Mouse (Mus musculus): ENCODE measurements at regions not wholly inside any gene's neighbourhood (a gene's known extent, or its start where the extent isn't known, plus 50 kb on each side); places are given as distances from the start of the nearest gene placed in this dataset.

GRCm38 (mm10) chr8:91899747-91900146 lies 97.9 kb upstream of the Irx3 start:
- no peaks in the 10 kb centered on the region for H3K4me1 ChIP-seq (ENCODE audit: control insufficient read depth, insufficient read depth, low read length)
- no peaks in the 10 kb centered on the region for H3K9me3 ChIP-seq (ENCODE audit: control insufficient read depth, low read depth, low read length)
- H3K4me3 ChIP-seq (ENCODE audit: low read depth, low read length) = no peak overlapping the region
- ATAC-seq (ENCODE audit: insufficient number of reproducible peaks, insufficient read depth, low FRiP score, low read depth) = no peak
- H3K4me2 ChIP-seq (replicated peaks; ENCODE audit: low read depth, low read length) = no peak overlapping the region
- no peak overlapping the region for H3K27ac ChIP-seq (ENCODE audit: low read length)
- no peak overlapping the region for H3K9ac ChIP-seq (replicated peaks; ENCODE audit: low read depth, low read length)
- H3K27me3 ChIP-seq (ENCODE audit: control insufficient read depth, insufficient read depth, low read length) = no peaks in the 10 kb centered on the region
- WGBS = 67% methylated on average over 7 of the region's 7 CpGs
- H3K36me3 ChIP-seq (ENCODE audit: control insufficient read depth, insufficient read depth, low read length) = no peaks in the 10 kb centered on the region

GRCm38 (mm10) chr8:91897381-91897780 lies 95.5 kb upstream of the Irx3 start:
- H3K4me2 ChIP-seq (replicated peaks; ENCODE audit: low read depth, low read length) = no peak overlapping the region
- no peak overlapping the region for H3K4me3 ChIP-seq (ENCODE audit: low read depth, low read length)
- no peaks in the 10 kb centered on the region for H3K36me3 ChIP-seq (ENCODE audit: control insufficient read depth, insufficient read depth, low read length)
- H3K27ac ChIP-seq (ENCODE audit: low read length) = no peak overlapping the region
- no peaks in the 10 kb centered on the region for H3K9me3 ChIP-seq (ENCODE audit: control insufficient read depth, low read depth, low read length)
- no peaks in the 10 kb centered on the region for H3K27me3 ChIP-seq (ENCODE audit: control insufficient read depth, insufficient read depth, low read length)
- 50% methylated on average over 7 of the region's 7 CpGs for WGBS
- H3K9ac ChIP-seq (replicated peaks; ENCODE audit: low read depth, low read length) = no peak overlapping the region
- H3K4me1 ChIP-seq (ENCODE audit: control insufficient read depth, insufficient read depth, low read length) = no peaks in the 10 kb centered on the region
- no peak for ATAC-seq (ENCODE audit: insufficient number of reproducible peaks, insufficient read depth, low FRiP score, low read depth)

- Histone ChIP-seq H3K27ac (ENCODE audit: low read length) (no peak overlapping the region), H3K36me3 (ENCODE audit: control insufficient read depth, insufficient read depth, low read length) (no peaks in the 10 kb centered on the region), H3K4me2 (replicated peaks; ENCODE audit: low read depth, low read length) (no peak overlapping the region), H3K27me3 (ENCODE audit: control insufficient read depth, insufficient read depth, low read length) (no peaks in the 10 kb centered on the region), H3K4me1 (ENCODE audit: control insufficient read depth, insufficient read depth, low read length) (no peaks in the 10 kb centered on the region), H3K9me3 (ENCODE audit: control insufficient read depth, low read depth, low read length) (no peaks in the 10 kb centered on the region), H3K9ac (replicated peaks; ENCODE audit: low read depth, low read length) (no peak overlapping the region), H3K4me3 (ENCODE audit: low read depth, low read length) (no peak overlapping the region)
- 70% methylated on average over 6 of the region's 6 CpGs for WGBS
- no peak for ATAC-seq (ENCODE audit: insufficient number of reproducible peaks, insufficient read depth, low FRiP score, low read depth)
Measured at GRCm38 (mm10) chr8:91895987-91896386, 94.1 kb upstream of the Irx3 start.

- ATAC-seq (ENCODE audit: insufficient number of reproducible peaks, insufficient read depth, low FRiP score, low read depth) = no peak
- Histone ChIP-seq H3K27me3 (ENCODE audit: control insufficient read depth, insufficient read depth, low read length) (no peaks in the 10 kb centered on the region), H3K4me2 (replicated peaks; ENCODE audit: low read depth, low read length) (no peak overlapping the region), H3K9ac (replicated peaks; ENCODE audit: low read depth, low read length) (no peak overlapping the region), H3K4me3 (ENCODE audit: low read depth, low read length) (no peak overlapping the region), H3K27ac (ENCODE audit: low read length) (no peak overlapping the region), H3K36me3 (ENCODE audit: control insufficient read depth, insufficient read depth, low read length) (no peaks in the 10 kb centered on the region), H3K4me1 (ENCODE audit: control insufficient read depth, insufficient read depth, low read length) (no peaks in the 10 kb centered on the region), H3K9me3 (ENCODE audit: control insufficient read depth, low read depth, low read length) (no peaks in the 10 kb centered on the region)
- 57% methylated on average over 2 of the region's 2 CpGs for WGBS
Measured at GRCm38 (mm10) chr8:91884862-91885261, 83.0 kb upstream of the Irx3 start.

- 37% methylated on average over 3 of the region's 3 CpGs for WGBS
- no peaks in the 10 kb centered on the region for H3K4me1 ChIP-seq (ENCODE audit: control insufficient read depth, insufficient read depth, low read length)
- H3K4me2 ChIP-seq (replicated peaks; ENCODE audit: low read depth, low read length) = no peak overlapping the region
- ATAC-seq (ENCODE audit: insufficient number of reproducible peaks, insufficient read depth, low FRiP score, low read depth) = no peak
- H3K4me3 ChIP-seq (ENCODE audit: low read depth, low read length) = no peak overlapping the region
- no peak overlapping the region for H3K27ac ChIP-seq (ENCODE audit: low read length)
- H3K36me3 ChIP-seq (ENCODE audit: control insufficient read depth, insufficient read depth, low read length) = no peaks in the 10 kb centered on the region
- H3K27me3 ChIP-seq (ENCODE audit: control insufficient read depth, insufficient read depth, low read length) = no peaks in the 10 kb centered on the region
- H3K9me3 ChIP-seq (ENCODE audit: control insufficient read depth, low read depth, low read length) = no peaks in the 10 kb centered on the region
- H3K9ac ChIP-seq (replicated peaks; ENCODE audit: low read depth, low read length) = no peak overlapping the region
Measured at GRCm38 (mm10) chr8:91884325-91884724, 82.5 kb upstream of the Irx3 start.

- H3K4me2 ChIP-seq (replicated peaks; ENCODE audit: low read depth, low read length) = no peak overlapping the region
- H3K36me3 ChIP-seq (ENCODE audit: control insufficient read depth, insufficient read depth, low read length) = no peaks in the 10 kb centered on the region
- WGBS = 70% methylated on average over 4 of the region's 4 CpGs
- ATAC-seq (ENCODE audit: insufficient number of reproducible peaks, insufficient read depth, low FRiP score, low read depth) = no peak
- no peaks in the 10 kb centered on the region for H3K9me3 ChIP-seq (ENCODE audit: control insufficient read depth, low read depth, low read length)
- no peak overlapping the region for H3K4me3 ChIP-seq (ENCODE audit: low read depth, low read length)
- no peak overlapping the region for H3K9ac ChIP-seq (replicated peaks; ENCODE audit: low read depth, low read length)
- no peaks in the 10 kb centered on the region for H3K4me1 ChIP-seq (ENCODE audit: control insufficient read depth, insufficient read depth, low read length)
- H3K27me3 ChIP-seq (ENCODE audit: control insufficient read depth, insufficient read depth, low read length) = no peaks in the 10 kb centered on the region
- H3K27ac ChIP-seq (ENCODE audit: low read length) = no peak overlapping the region
Measured at GRCm38 (mm10) chr8:91883012-91883411, 81.1 kb upstream of the Irx3 start.

- H3K4me1 ChIP-seq (ENCODE audit: control insufficient read depth, insufficient read depth, low read length) = no peaks in the 10 kb centered on the region
- no peak overlapping the region for H3K4me3 ChIP-seq (ENCODE audit: low read depth, low read length)
- 69% methylated on average over 5 of the region's 5 CpGs for WGBS
- no peak overlapping the region for H3K4me2 ChIP-seq (replicated peaks; ENCODE audit: low read depth, low read length)
- no peaks in the 10 kb centered on the region for H3K36me3 ChIP-seq (ENCODE audit: control insufficient read depth, insufficient read depth, low read length)
- ATAC-seq (ENCODE audit: insufficient number of reproducible peaks, insufficient read depth, low FRiP score, low read depth) = no peak
- no peak overlapping the region for H3K27ac ChIP-seq (ENCODE audit: low read length)
- no peak overlapping the region for H3K9ac ChIP-seq (replicated peaks; ENCODE audit: low read depth, low read length)
- H3K27me3 ChIP-seq (ENCODE audit: control insufficient read depth, insufficient read depth, low read length) = no peaks in the 10 kb centered on the region
- no peaks in the 10 kb centered on the region for H3K9me3 ChIP-seq (ENCODE audit: control insufficient read depth, low read depth, low read length)
Measured at GRCm38 (mm10) chr8:91878886-91879285, 77.0 kb upstream of the Irx3 start.

- H3K27ac ChIP-seq (ENCODE audit: low read length) = no peak overlapping the region
- ATAC-seq (ENCODE audit: insufficient number of reproducible peaks, insufficient read depth, low FRiP score, low read depth) = no peak
- 23% methylated on average over 15 of the region's 15 CpGs for WGBS
Measured at GRCm38 (mm10) chr8:91876161-91876560, 74.3 kb upstream of the Irx3 start.

GRCm38 (mm10) chr8:91873232-91873631 lies 71.4 kb upstream of the Irx3 start:
- Histone ChIP-seq H3K36me3 (ENCODE audit: control insufficient read depth, insufficient read depth, low read length) (no peaks in the 10 kb centered on the region), H3K27ac (ENCODE audit: low read length) (no peak overlapping the region), H3K9ac (replicated peaks; ENCODE audit: low read depth, low read length) (no peak overlapping the region), H3K4me2 (replicated peaks; ENCODE audit: low read depth, low read length) (no peak overlapping the region), H3K4me3 (ENCODE audit: low read depth, low read length) (no peak overlapping the region), H3K27me3 (ENCODE audit: control insufficient read depth, insufficient read depth, low read length) (no peaks in the 10 kb centered on the region), H3K9me3 (ENCODE audit: control insufficient read depth, low read depth, low read length) (no peaks in the 10 kb centered on the region), H3K4me1 (ENCODE audit: control insufficient read depth, insufficient read depth, low read length) (peaks cover 7% of the 10 kb centered on the region; the same call in 1 of the 2 replicates)
- WGBS = 53% methylated on average over 5 of the region's 5 CpGs
- no peak for ATAC-seq (ENCODE audit: insufficient number of reproducible peaks, insufficient read depth, low FRiP score, low read depth)

More at GRCm38 (mm10) chr8:91876161-91876560, 74.3 kb upstream of the Irx3 start:
- H3K9ac ChIP-seq (replicated peaks; ENCODE audit: low read depth, low read length) = no peak overlapping the region
- H3K27me3 ChIP-seq (ENCODE audit: control insufficient read depth, insufficient read depth, low read length) = no peaks in the 10 kb centered on the region
- H3K9me3 ChIP-seq (ENCODE audit: control insufficient read depth, low read depth, low read length) = no peaks in the 10 kb centered on the region
- no peaks in the 10 kb centered on the region for H3K36me3 ChIP-seq (ENCODE audit: control insufficient read depth, insufficient read depth, low read length)
- no peak overlapping the region for H3K4me3 ChIP-seq (ENCODE audit: low read depth, low read length)
- peaks cover 7% of the 10 kb centered on the region; the same call in 1 of the 2 replicates for H3K4me1 ChIP-seq (ENCODE audit: control insufficient read depth, insufficient read depth, low read length)
- no peak overlapping the region for H3K4me2 ChIP-seq (replicated peaks; ENCODE audit: low read depth, low read length)
